Mouse (Mus musculus) B cell, adult 62 days (primary cell): ENCODE measurements around the gene Ubfd1. TPM values are rescaled to one million over a fixed set of nuclear protein-coding genes. Genes with fewer than 3 reads are reported as not detected.

ENCODE experiments used
- total RNA-seq: library from RNA; stranded (reverse); gene quantifications from 4 replicates; pipeline ENCODE4 v1.2.4, GENCODE M21; 2023

Ubfd1 gene
- total RNA-seq, result 37.1 to 45.9 TPM (median 38.5 TPM) in 4 replicates

GRCm38 (mm10) chr7:122066945-122067516, at the start of gene Ubfd1, which contains the start of gene Ears2:
TSS of gene Ubfd1 (plus strand) at chr7:122067175.
TSS of gene Ears2 (minus strand) at chr7:122067263.

GRCm38 (mm10) chr7:122020667-122021354, 46.2 kb upstream of the Ubfd1 start, which contains the start of gene Gga2:
TSS of gene Gga2 (minus strand) at chr7:122021222.

GRCm38 (mm10) chr7:122101747-122102244, 34.8 kb downstream of the Ubfd1 start, which contains the start of gene Ndufab1:
TSS of gene Ndufab1 (minus strand) at chr7:122101886.

Other genes starting within 250 kb of the Ubfd1 start
- gene Scnn1b, start 202.1 kb upstream of the Ubfd1 start, total RNA-seq, result not detected in 4 replicates
- gene Cog7, start 85.5 kb upstream of the Ubfd1 start, total RNA-seq, result 13.7 to 15.1 TPM (median 14.6 TPM) in 4 replicates
- 315 to 340 TPM (median 338 TPM) in 4 replicates for gene Gga2, start 46.0 kb upstream of the Ubfd1 start, total RNA-seq
- gene Ears2, start 88 bp downstream of the Ubfd1 start, total RNA-seq, result 13.2 to 14.2 TPM (median 13.7 TPM) in 4 replicates
- gene Ndufab1, start 34.7 kb downstream of the Ubfd1 start, total RNA-seq, result 72.5 to 84.0 TPM (median 77.7 TPM) in 4 replicates
- gene Palb2, start 65.8 kb downstream of the Ubfd1 start, total RNA-seq, result 6.1 to 7.0 TPM (median 6.2 TPM) in 4 replicates
- 57.5 to 72.1 TPM (median 64.8 TPM) in 4 replicates for gene Dctn5, start 65.9 kb downstream of the Ubfd1 start, total RNA-seq
- 2.2 to 5.1 TPM (median 4.2 TPM) in 4 replicates for gene Plk1, start 92.3 kb downstream of the Ubfd1 start, total RNA-seq
- gene Ern2, start 119.0 kb downstream of the Ubfd1 start, total RNA-seq, result not detected in 4 replicates
- gene Chp2, start 152.3 kb downstream of the Ubfd1 start, total RNA-seq, result 0.50 TPM in 1 of 4 replicates, not detected in the others
- gene Prkcb, start 221.6 kb downstream of the Ubfd1 start, total RNA-seq, result 540 to 551 TPM (median 545 TPM) in 4 replicates